Mouse (Mus musculus) inflammation-experienced regulatory T-cells, adult 6 months (primary cell): ENCODE data around the gene Spata45. TPM values are rescaled to one million over a fixed set of nuclear protein-coding genes. Genes with fewer than 3 reads are reported as not detected.

ENCODE experiments used
- ATAC-seq: one replicate; pipeline ENCODE4 v1.8.0; 2017
- polyA plus RNA-seq, 3 experiments: library from polyadenylated mRNA; unstranded; fragments of 100-300 nt; shearing (Covaris generic); gene quantifications; one replicate each; pipeline ENCODE4 v1.2.1; 2017

Gene Spata45
- polyA plus RNA-seq, 3 experiments from 2014 or later, result 1.1 TPM; not detected in 2

DNA sequence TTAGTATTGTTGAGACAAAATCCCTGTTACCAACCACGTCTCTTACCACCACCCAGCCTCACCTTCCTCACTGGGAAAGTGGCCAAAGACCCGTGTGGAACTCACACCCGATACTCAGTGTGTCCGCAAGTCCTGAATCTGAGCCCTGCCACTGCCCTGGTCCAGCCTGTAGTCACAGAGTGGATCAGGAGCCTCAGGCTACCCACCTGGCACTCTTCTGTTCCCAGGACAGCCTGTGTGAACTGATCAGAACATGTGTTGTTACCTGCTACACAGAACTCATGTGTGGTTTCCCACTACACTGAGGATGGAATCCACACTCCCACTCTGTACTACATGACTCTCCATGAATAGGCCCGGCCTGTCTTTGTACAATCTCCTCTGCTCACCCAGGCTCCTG is 5.7 kb downstream of the Spata45 start:
- ATAC-seq, result no peak

GRCm38 (mm10) chr1:191042688-191043087 is 6.2 kb downstream of the Spata45 start:
- ATAC-seq, result no peak

DNA sequence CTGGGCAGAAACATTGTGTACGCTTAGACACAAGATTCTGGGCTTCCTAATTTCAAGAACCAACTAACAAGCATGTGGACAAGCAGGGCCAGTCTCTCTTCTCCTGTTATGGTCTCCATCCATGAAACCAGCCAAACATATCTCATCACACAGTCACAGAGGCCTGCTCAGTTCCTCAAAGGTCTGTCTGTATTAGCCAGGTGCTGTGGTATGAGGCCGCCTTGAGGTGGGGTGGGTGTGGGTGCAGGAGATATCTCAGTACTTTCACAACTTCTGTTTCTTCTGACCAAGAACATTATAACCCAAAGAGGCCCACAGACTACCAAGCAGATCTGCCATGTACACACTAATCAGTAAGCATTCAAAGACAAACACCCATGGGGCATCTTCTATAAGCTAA is 8.8 kb downstream of the Spata45 start:
- no peak for ATAC-seq

- no peak for ATAC-seq
Measured at GRCm38 (mm10) chr1:191046231-191046824, 9.9 kb downstream of the Spata45 start.

GRCm38 (mm10) chr1:191053555-191053954 is 17.1 kb downstream of the Spata45 start:
- no peak for ATAC-seq

DNA sequence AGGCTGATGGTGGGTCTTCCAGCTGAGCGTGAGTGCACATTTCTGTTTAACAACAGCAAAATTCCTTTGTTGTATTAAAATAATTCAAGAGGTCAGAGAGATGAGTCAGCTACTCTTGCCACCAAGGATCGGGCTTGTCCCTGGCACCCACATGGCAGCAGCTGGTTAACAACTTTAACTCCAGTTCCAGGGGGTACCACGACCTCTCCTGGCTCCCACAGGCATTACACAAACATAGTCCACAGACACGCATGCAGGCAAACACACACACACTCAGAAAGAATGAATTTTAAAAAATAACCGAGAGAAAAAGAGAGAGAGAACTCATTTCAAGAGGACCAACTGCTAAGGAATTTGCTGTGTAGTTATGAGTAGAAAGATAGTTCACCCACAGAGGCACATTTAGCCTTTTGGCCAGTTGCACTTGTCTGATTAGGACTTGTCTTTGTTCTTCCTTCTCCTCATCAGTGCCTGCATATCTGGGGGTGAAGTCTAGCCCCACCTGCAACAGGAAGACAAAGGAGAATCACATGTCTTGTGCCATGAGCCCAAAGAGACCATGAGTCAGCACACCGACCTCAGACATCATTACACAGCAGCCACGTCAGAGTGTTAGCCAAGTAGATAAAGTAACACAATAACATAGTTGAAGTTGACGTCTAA is 18.6 kb downstream of the Spata45 start:
- ATAC-seq, result no peak

- ATAC-seq, result no peak
Measured at GRCm38 (mm10) chr1:191055533-191055873, 19.1 kb downstream of the Spata45 start.

DNA sequence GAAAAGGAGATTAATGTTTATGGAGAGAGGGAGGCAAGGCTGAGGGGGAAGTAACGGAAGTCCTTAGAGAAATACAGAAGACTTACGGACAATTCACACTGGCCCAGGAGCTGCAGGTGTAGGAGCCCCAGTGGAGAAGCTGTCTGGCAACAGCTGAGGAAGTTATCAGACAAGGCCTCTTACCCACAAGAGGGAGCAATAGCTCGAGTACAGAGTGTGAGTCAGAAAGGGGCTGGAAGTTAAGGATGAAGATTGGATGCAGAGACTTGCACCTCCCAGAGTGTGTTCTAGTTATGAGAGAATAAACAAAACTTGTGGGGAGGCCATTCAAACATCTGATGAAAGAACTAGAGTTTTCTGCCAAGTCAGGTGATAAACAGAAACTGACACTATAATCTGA is 21.0 kb downstream of the Spata45 start:
- no peak for ATAC-seq

DNA sequence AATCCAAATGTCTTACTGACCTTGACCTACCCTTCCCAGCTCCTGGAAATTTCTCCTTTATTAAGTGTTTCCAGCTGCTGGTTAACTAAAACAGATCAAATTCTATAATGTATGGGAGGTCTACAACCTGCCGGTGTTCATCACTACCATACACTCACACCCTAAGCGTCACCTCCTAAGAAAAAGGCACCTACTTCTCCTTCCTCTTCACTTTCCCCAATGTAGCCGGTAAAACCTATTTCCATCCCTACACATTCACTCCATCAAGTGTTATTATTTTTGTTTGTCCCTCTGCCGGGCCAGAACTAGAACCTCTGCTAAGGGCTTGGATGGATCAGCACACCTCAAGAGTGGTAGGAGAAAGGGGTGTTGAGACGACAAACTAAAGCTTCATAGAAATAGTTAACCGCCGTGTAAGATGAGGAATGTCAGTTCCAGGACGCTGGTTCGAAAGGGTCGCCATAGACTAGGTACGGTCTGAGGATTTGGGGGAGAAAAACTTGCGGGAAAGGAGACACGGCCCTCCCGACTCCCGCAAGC is 25.9 kb downstream of the Spata45 start:
- ATAC-seq, result peak; percentile 53

DNA sequence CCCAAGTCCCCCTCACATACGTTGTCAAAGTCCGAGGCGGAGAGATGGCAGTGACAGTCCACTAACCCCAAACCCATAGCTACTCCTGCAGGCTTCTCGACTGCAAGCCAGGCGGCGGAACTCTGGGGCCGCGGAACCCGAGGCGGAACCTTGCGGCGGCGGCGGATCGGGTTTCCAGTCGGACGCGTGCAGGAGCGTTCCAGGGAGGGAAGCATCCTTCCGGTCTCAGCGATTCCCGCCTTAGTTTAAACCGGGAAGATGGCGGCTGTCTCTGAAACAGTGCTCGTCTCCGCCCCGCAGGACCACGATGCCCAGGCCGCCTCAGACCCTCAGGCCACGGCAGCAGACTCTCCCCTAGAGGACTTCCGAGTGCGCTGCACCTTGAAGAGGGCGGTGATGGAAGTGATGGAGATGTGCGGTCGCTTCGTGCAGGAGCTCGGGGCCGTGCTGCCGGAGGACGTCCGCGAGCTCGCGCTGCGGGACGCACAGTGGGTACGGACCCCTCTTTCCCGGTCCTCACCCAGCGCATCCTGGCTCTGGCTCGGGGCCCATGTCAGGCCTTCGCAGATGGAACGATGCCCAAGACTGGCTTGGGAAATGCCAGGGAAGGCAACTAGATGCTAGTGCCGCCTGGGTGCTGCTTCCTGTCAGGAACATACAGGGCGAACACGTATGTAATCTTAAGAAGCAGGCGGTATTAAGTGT is 26.5 kb downstream of the Spata45 start, which contains the start of the genes Tatdn3 and Nsl1:
TSS of gene Tatdn3 (minus strand) at position 152 of the 705 bp plus-strand sequence.
TSS of gene Nsl1 (plus strand) at position 232 of the 705 bp plus-strand sequence.
- ATAC-seq, result peak; percentile 94

DNA sequence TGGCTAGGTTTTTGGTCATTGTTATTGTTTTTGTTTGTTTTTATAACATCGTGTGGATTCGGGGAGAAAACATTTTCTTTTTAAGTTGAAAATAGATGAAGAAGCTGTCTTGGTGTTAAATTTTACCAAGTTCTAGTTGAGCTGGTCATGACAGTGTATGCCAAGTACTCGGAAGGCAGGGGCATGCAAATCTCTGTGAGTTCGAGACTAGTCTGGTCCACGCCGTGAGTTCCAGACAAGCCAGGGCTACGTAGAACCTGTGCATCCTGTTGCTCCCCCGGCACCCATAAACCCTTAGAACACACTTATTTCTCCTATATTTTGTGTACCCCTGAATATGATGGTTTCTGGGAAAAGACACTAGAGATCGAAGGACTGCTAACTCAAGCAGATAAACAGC is 27.3 kb downstream of the Spata45 start:
- ATAC-seq, result no peak

DNA sequence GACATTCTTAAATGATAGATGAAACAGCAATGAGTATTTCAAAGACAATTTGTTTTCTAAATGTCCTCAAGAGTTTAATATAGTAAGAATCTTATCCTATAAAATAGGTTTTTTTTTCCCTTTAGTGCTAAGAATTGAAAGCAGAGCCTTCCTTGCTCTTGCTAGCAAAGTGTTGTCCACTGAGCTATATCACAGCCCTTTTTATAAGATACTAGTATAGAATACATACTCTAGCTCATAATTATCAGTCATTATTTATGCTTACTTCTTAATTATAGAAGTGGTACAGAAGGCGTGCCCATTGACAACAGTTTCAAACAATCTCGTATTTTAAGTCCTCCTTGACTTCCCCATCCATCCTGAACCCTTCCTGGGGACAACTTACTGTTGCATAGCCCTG is 28.1 kb downstream of the Spata45 start:
- no peak for ATAC-seq

GRCm38 (mm10) chr1:191065188-191065587 is 28.7 kb downstream of the Spata45 start:
- ATAC-seq, result no peak

DNA sequence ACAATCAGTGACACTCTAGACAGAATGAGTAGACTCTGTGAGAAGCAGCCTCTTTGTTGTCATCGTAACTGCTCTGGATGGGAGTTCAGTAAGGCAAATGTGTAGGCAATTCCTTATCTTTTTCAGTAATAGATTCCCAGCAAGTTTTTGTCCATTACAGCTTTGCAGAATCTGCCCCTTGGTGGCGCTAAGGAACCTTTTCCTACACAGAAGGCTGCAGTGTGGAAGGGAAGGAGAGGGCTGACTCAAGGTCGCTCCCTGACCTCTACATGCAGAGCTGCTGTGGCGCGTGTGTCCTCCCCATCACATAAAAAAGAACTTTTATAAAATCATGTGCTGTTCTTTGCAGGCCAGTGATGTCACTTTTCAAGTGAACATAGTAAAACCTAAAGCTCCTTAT is 31.9 kb downstream of the Spata45 start:
- ATAC-seq, result no peak

DNA sequence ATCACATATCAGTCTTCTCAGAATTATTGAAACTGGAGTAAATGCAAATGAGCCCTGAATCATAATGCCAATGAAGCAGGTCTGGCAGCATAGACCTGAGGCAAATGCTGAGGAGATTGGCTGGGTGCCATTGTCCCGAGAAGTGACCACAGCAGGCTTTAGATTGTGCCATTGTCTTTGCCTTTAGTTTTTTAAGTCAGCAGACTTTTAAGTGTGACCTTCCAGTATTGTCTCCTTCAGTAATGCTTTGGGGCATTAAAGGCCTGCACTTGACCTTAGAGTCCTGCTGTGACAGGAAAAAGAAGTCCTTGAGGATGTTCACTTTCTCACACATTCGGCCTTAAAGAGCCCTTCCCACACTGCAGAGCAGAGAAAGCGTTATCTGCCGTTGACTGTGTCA is 33.8 kb downstream of the Spata45 start:
- ATAC-seq, result no peak

DNA sequence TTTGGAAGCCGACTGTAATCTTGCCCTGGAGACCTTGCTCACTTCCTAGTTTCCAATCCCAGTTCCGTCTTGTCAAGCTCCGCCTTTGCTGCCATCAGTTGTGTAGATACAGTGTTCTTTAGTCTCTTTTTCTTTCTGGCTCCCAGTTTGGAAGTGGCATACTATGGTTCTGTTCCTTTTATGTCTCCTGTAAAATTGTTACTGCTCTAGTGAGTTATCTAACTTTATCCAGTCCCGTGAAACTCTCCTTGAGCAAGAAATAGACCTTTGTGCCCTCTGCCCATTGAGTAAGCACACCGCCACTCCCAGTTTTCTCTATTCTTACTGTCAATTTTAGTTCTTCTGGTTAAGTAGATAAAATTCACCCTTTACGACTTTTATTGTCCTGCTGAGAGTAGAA is 35.2 kb downstream of the Spata45 start:
- ATAC-seq, result no peak

GRCm38 (mm10) chr1:191072329-191072913 is 36.0 kb downstream of the Spata45 start:
- ATAC-seq, result no peak

DNA sequence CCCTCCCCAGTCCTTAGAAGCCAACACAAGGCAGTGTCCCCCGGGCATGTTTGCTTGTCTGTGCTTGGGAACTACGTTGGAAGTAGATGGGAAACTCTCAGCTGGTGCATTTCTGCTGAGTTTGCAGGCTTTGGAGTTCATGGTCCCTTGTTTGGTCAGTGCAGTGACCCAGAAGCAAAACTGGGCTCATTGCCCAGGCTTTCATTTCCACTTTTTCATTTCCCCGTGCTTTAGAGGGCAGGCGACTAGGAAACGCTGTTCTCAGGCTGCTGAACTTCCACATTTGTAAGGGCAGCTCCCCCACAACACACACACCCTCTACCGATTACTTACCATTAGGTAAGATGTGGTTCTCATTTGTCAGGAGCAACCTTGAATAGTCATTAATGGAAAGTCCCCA is 36.6 kb downstream of the Spata45 start:
- ATAC-seq, result no peak

DNA sequence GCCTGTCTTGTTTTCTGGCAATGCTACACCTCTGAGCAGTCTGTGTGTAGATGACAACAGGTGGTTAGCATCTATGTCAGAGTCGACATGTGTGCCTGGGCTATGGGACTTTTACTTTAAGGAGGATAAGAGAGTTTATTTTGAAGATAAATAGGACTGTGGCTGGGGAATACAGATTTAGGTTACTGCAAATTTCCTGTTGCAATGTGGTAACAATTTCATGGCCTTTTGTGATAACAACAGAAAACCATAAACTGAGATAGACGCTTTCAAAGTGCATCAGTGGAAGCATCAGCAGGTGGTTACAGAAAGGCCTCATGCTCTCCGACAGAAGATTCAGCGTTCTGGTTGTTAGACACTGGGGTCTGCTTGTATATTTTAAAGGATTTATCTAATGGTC is 37.0 kb downstream of the Spata45 start:
- ATAC-seq, result no peak

- no peak for ATAC-seq
Measured at GRCm38 (mm10) chr1:191075199-191075883, 38.9 kb downstream of the Spata45 start.

DNA sequence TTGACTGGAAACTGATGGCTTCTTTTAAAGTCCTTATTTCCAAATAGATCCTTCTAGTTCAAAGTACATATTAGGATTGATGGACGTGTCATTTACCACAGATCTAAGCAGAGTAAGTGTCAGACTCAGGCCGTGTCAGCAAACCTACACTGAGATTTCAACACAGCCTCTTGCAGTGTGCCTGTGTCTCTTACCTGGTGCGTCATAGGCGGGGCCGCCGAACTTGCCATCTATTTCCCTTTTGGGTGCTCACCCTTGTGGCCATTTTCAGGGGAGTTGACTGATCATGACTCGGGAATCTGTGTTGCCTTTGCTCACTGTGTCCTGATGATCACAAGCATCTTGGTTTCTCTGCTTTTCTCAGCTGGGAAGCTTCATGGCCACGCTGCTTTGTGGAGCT is 46.8 kb downstream of the Spata45 start:
- ATAC-seq, result no peak

GRCm38 (mm10) chr1:191084951-191085559 is 48.6 kb downstream of the Spata45 start:
- ATAC-seq, result no peak
